ENCODE assay signal across 10 mouse cellular contexts in the genomic region with DNA sequence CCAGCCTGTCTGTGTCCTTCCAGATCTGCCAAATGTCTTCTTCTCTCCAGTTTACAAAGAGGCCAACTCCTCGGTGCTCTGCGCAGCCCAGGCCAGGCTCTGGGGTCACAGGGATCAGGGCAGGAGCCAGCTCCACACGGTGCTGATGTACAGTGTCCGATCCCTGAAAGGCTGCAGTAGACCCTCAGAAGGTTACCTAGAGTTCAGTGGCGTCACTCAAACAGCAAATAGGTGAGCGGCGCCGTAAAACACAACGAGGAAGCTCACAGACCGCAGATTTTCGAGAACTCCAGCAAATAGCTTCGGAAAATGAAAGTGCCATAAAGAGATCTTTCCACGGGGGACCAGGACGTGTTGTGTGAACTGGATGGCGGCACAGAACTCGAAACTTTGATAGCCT. TPM values are rescaled to one million over a fixed set of nuclear protein-coding genes. Genes with fewer than 3 reads are reported as not detected.
DNase-seq lines count a peak whose midpoint lies in the region; ATAC-seq lines count a peak whose summit lies in the region.
"Had no signal": no experiment of that assay in that cellular context is flagged by ENCODE, and none has a peak within 500 bp of the region (broad histone marks: within the 10 kb centered on the region; RNA-seq: fewer than 3 reads in every experiment).

No protein-coding gene starts in this region.

- peak overlapping the region; percentile 45 for H3K4me2 ChIP-seq in heart, embryonic 12.5 days
- H3K4me2 ChIP-seq in intestine, embryonic 14.5 days (ENCODE audit: low read length): peak overlapping the region; percentile 30
- H3K4me2 ChIP-seq in stomach, embryonic 14.5 days (replicated peaks; ENCODE audit: low read depth, low read length): peak overlapping the region; percentile 39

- intact Hi-C loops in heart, postnatal 25 days (cut with DNase I): loop anchor here (10.0 kb wide), 1 partner anchor 182 kb away; no protein-coding TSS in a partner anchor

- H3K36me3 ChIP-seq in heart, embryonic 12.5 days: no peaks in the 10 kb centered on the region
- no peaks in the 10 kb centered on the region for H3K36me3 ChIP-seq in megakaryocyte, embryonic 14.5 days (replicated peaks; ENCODE audit: low read length)
- no peaks in the 10 kb centered on the region for H3K36me3 ChIP-seq in intestine, embryonic 14.5 days (ENCODE audit: control insufficient read depth, insufficient read depth, low read length)
- H3K36me3 ChIP-seq in stomach, embryonic 14.5 days (ENCODE audit: control insufficient read depth, insufficient read depth, low read length): no peaks in the 10 kb centered on the region

- H3K9me3 ChIP-seq in heart, embryonic 12.5 days (replicated peaks): no peaks in the 10 kb centered on the region
- H3K9me3 ChIP-seq in megakaryocyte, embryonic 14.5 days: no peaks in the 10 kb centered on the region
- H3K9me3 ChIP-seq in intestine, embryonic 14.5 days (ENCODE audit: control insufficient read depth, low read length): no peaks in the 10 kb centered on the region
- no peaks in the 10 kb centered on the region for H3K9me3 ChIP-seq in stomach, embryonic 14.5 days (ENCODE audit: control insufficient read depth, low read depth, low read length)

- H3K9ac ChIP-seq in heart, embryonic 12.5 days: no peak overlapping the region
- no peak overlapping the region for H3K9ac ChIP-seq in intestine, embryonic 14.5 days (ENCODE audit: low read length)
- H3K9ac ChIP-seq in stomach, embryonic 14.5 days (replicated peaks; ENCODE audit: low read depth, low read length): no peak overlapping the region

- DNase-seq in heart, postnatal 25 days (ENCODE audit: low spot score): no peak
- peak; percentile 71 for DNase-seq in intestine, embryonic 14.5 days (ENCODE audit: low spot score)
- no peak for DNase-seq in urinary bladder, postnatal 36 days (ENCODE audit: low spot score in 2 of 2)
- no peak for DNase-seq in layer of hippocampus, postnatal 25 days (ENCODE audit: extremely low spot score in 1 of 2, low spot score in 1 of 2)
- DNase-seq: cerebellum, postnatal 10 days; kidney, adult 8-10 months had no signal

- ATAC-seq in heart, embryonic 12.5 days (ENCODE audit: insufficient number of reproducible peaks, low FRiP score): no peak
- no peak for ATAC-seq in megakaryocyte, adult 5-6 weeks (ENCODE audit: poor library complexity, severe bottlenecking)
- ATAC-seq in intestine, embryonic 14.5 days (replicated peaks; ENCODE audit: low FRiP score, low TSS enrichment, low read depth): no peak
- ATAC-seq in stomach, embryonic 14.5 days (ENCODE audit: insufficient number of reproducible peaks, insufficient read depth, low FRiP score, low read depth): no peak

- H3K27ac ChIP-seq in heart, embryonic 12.5 days (ENCODE audit: poor library complexity, severe bottlenecking): no peak overlapping the region
- H3K27ac ChIP-seq in intestine, embryonic 14.5 days (ENCODE audit: low read depth): no peak overlapping the region
- H3K27ac ChIP-seq in stomach, embryonic 14.5 days (ENCODE audit: low read length): no peak overlapping the region

- 56% methylated on average over 16 of the region's 16 CpGs for WGBS in heart, embryonic 12.5 days
- WGBS in intestine, embryonic 14.5 days: 20% methylated on average over 16 of the region's 16 CpGs
- WGBS in stomach, embryonic 14.5 days: 21% methylated on average over 16 of the region's 16 CpGs

- no peak overlapping the region for H3K4me3 ChIP-seq in heart, embryonic 12.5 days
- peak overlapping the region; percentile 84 for H3K4me3 ChIP-seq in megakaryocyte, embryonic 14.5 days (replicated peaks)
- peak overlapping the region; percentile 3; the same call in 1 of the 2 replicates for H3K4me3 ChIP-seq in intestine, embryonic 14.5 days (ENCODE audit: low read depth, low read length)
- H3K4me3 ChIP-seq in stomach, embryonic 14.5 days (ENCODE audit: low read depth, low read length): peak overlapping the region; percentile 10; the same call in 1 of the 2 replicates

- H3K27me3 ChIP-seq in heart, embryonic 12.5 days (replicated peaks): peaks cover 7% of the 10 kb centered on the region; the same call in 1 of the 2 replicates
- peaks cover 49% of the 10 kb centered on the region for H3K27me3 ChIP-seq in megakaryocyte, embryonic 14.5 days (replicated peaks)
- no peaks in the 10 kb centered on the region for H3K27me3 ChIP-seq in intestine, embryonic 14.5 days (replicated peaks; ENCODE audit: control insufficient read depth, insufficient read depth, low read length)
- H3K27me3 ChIP-seq in stomach, embryonic 14.5 days (ENCODE audit: control insufficient read depth, insufficient read depth, low read length): no peaks in the 10 kb centered on the region

- H3K4me1 ChIP-seq in heart, embryonic 12.5 days (replicated peaks): 0 out of 2 replicates have a peak, but pooled peaks cover 8% of the 10 kb centered on the region
- peaks cover 8% of the 10 kb centered on the region; the same call in 1 of the 2 replicates for H3K4me1 ChIP-seq in megakaryocyte, embryonic 14.5 days
- H3K4me1 ChIP-seq in intestine, embryonic 14.5 days (replicated peaks; ENCODE audit: control insufficient read depth, insufficient read depth, low read length): peaks cover 20% of the 10 kb centered on the region
- H3K4me1 ChIP-seq in stomach, embryonic 14.5 days (ENCODE audit: control insufficient read depth, insufficient read depth, low read length): peaks cover 26% of the 10 kb centered on the region

RNA-seq across cellular contexts. Expression of a gene that starts 44.0 kb away (rescaled TPM):
- polyA plus RNA-seq in heart, embryonic 12.5 days (2016; fragmentation: Nextera tagmentation; extraction: Ambion mirVana): 2.6 and 3.0 TPM in 2 replicates
- 1 to 10 TPM; 1.2 to 1.9 TPM for total RNA-seq in heart, postnatal 25 days (2021)
- polyA plus RNA-seq in megakaryocyte, embryonic 14.5 days (2012; ENCODE audit: insufficient read depth, low replicate concordance): not detected in 2 replicates
- not detected in 2 replicates for total RNA-seq in megakaryocyte, adult 5-6 weeks (2015)
- not detected in 2 replicates for total RNA-seq in megakaryocyte, adult 5-6 weeks (2017)
- 7.1 and 9.7 TPM in 2 replicates for polyA plus RNA-seq in intestine, embryonic 14.5 days (2014; fragmentation: Nextera tagmentation; extraction: Ambion mirVana)
- 10.7 and 11.9 TPM in 2 replicates for polyA plus RNA-seq in stomach, embryonic 14.5 days (2014; fragmentation: Nextera tagmentation; extraction: Ambion mirVana)
- 1 to 10 TPM; 1.3 to 1.5 TPM for total RNA-seq in layer of hippocampus, postnatal 25 days (2021)
